Mouse (Mus musculus) midbrain, embryonic 12.5 days (tissue): ENCODE results near the gene Map3k21. TPM values are rescaled to one million over a fixed set of nuclear protein-coding genes. Genes with fewer than 3 reads are reported as not detected.

Source experiments
- ATAC-seq: fragments of 200-750 bp; cut with Nextera tagmentation; 2 replicates; pipeline ENCODE4 v1.8.0; 2017; ENCODE audit warnings: low read depth, moderate TSS enrichment, moderate library complexity; ENCODE audit not compliant: low FRiP score
- H3K27ac ChIP-seq: fragments of 300-500 bp; sonication (generic); replicated peaks from 2 replicates; pipeline ENCODE4 v1.5.1; 2016; ENCODE audit warnings: mild to moderate bottlenecking
- H3K27me3 ChIP-seq: fragments of 300-500 bp; sonication (generic); 2 replicates; pipeline ENCODE4 v1.6.1; 2016; ENCODE audit warnings: mild to moderate bottlenecking
- H3K36me3 ChIP-seq: fragments of 300-500 bp; sonication (generic); 2 replicates; pipeline ENCODE4 v1.6.1; 2016
- H3K4me1 ChIP-seq: fragments of 300-500 bp; sonication (generic); 2 replicates; pipeline ENCODE4 v1.6.1; 2016
- H3K4me2 ChIP-seq: fragments of 300-500 bp; sonication (generic); replicated peaks from 2 replicates; pipeline ENCODE4 v1.6.1; 2016; ENCODE audit warnings: mild to moderate bottlenecking, moderate library complexity
- H3K4me3 ChIP-seq: fragments of 300-500 bp; sonication (generic); 2 replicates; pipeline ENCODE4 v1.5.1; 2016; ENCODE audit warnings: mild to moderate bottlenecking
- H3K9ac ChIP-seq: fragments of 300-500 bp; sonication (generic); replicated peaks from 2 replicates; pipeline ENCODE4 v1.6.1; 2016; ENCODE audit warnings: mild to moderate bottlenecking, moderate library complexity
- H3K9me3 ChIP-seq: fragments of 300-500 bp; sonication (generic); 2 replicates; pipeline ENCODE4 v1.6.1; 2016; ENCODE audit warnings: mild to moderate bottlenecking
- WGBS: fragments of 180-500 bp; shearing (Covaris S2); methylation state at CpG from one replicate; pipeline ENCODE4 v1.1.7; 2016; 5-methylcytosine and 5-hydroxymethylcytosine counted together
- polyA plus RNA-seq: library from polyadenylated mRNA; unstranded; fragments of >200 nt; fragmentation: Nextera tagmentation; extraction: Ambion mirVana; gene quantifications from 2 replicates; pipeline ENCODE4 v1.2.1, GENCODE M21; 2016

Map3k21 gene
- polyA plus RNA-seq, 1 experiment from 2014 or later = 0.17 TPM

DNA sequence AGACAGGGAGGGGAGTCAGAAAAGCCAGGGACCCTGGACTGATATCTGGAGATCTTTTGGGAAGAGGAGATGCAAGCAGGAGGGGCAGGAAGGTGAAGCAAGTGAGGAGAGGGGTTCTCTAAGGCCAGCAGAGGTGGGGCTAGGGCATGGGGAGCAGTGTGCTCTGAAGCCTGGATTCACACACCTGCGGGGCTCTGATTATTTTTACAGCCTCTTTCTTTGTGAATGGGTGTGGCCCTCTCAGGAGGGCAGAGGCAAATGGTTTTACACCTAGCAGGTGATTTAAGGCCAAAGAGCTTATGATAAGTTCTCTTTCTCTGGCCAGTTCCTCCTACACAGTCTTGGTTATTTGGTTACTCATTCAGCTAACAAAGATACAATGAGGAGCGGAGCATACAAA, 8.5 kb downstream of the Map3k21 start:
- Histone ChIP-seq H3K36me3 (no peaks in the 10 kb centered on the region), H3K27me3 (peaks cover 23% of the 10 kb centered on the region), H3K27ac (no peak overlapping the region), H3K4me1 (no peaks in the 10 kb centered on the region), H3K9ac (no peak overlapping the region), H3K4me2 (no peak overlapping the region), H3K9me3 (no peaks in the 10 kb centered on the region), H3K4me3 (no peak overlapping the region)
- WGBS = 91% methylated on average over 2 of the region's 2 CpGs
- no peak for ATAC-seq

DNA sequence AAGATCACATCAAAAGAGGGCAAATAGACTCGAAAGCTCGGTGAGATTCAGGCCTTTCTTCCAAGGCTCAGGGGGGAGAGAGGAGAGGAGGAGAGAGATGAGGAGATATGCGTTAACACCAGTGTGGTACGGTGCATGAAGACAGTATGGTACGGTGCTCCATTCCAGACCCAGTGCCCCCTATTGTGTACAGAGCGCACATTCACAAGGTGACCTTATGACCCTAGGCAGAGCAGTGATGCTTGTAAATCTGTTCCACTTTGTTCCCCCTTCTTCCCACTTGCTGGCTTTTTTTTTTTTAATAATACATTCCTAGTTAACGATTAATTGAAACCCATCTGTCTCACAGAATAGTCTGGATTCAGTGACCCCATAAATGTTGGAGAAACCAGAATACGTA, 9.3 kb downstream of the Map3k21 start:
- Histone ChIP-seq H3K4me3 (no peak overlapping the region), H3K4me2 (no peak overlapping the region), H3K9me3 (no peaks in the 10 kb centered on the region), H3K27me3 (peaks cover 18% of the 10 kb centered on the region), H3K9ac (no peak overlapping the region), H3K4me1 (no peaks in the 10 kb centered on the region), H3K36me3 (no peaks in the 10 kb centered on the region), H3K27ac (no peak overlapping the region)
- ATAC-seq = no peak
- 45% methylated on average over 8 of the region's 8 CpGs for WGBS

DNA sequence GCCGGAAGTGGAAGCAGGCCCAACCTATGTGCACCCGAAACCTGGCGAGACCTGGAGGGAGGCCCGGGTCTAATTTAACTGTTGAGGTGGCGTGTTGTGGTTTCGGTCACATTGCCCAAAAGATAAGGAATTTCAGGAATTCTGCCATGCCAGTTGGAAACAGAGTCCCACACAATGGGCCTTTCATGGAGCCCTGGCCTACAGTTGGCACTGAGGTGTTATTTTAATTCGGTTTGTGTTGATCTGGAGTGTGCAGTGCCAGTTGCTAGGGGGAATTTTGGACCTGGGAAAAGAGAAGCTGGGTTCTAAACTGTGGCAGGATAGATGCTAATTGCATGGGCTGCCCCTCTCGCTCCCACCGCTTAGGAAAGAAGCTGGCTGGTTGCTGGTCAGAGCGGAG, 10.0 kb downstream of the Map3k21 start:
- no peak overlapping the region for H3K9ac ChIP-seq
- no peak for ATAC-seq
- no peaks in the 10 kb centered on the region for H3K4me1 ChIP-seq
- peaks cover 14% of the 10 kb centered on the region; the same call in 1 of the 2 replicates for H3K27me3 ChIP-seq
- no peak overlapping the region for H3K4me2 ChIP-seq
- H3K36me3 ChIP-seq = no peaks in the 10 kb centered on the region
- no peak overlapping the region for H3K27ac ChIP-seq
- H3K9me3 ChIP-seq = no peaks in the 10 kb centered on the region
- 87% methylated on average over 10 of the region's 10 CpGs for WGBS
- no peak overlapping the region for H3K4me3 ChIP-seq

DNA sequence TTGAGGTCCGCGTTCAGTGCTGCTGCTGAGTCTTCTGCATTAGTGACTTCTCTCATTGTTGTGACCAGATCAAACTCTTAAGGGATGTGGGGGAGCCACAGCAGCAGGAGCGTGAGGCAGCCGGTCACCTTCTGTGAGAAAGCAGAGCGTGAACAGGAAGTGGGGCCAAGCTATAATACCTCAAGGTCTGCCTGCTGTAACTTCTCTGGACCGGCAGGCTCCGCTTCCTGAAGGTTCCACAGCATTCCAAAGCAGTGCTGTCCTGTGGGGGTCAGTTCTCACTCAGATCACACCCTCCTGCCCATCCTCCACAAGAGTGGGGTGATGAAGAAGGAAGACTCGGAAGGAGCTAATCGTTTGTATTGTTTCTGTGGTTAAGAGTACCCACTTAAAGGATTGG, 10.5 kb downstream of the Map3k21 start:
- 82% methylated on average over 9 of the region's 9 CpGs for WGBS
- no peaks in the 10 kb centered on the region for H3K36me3 ChIP-seq

DNA sequence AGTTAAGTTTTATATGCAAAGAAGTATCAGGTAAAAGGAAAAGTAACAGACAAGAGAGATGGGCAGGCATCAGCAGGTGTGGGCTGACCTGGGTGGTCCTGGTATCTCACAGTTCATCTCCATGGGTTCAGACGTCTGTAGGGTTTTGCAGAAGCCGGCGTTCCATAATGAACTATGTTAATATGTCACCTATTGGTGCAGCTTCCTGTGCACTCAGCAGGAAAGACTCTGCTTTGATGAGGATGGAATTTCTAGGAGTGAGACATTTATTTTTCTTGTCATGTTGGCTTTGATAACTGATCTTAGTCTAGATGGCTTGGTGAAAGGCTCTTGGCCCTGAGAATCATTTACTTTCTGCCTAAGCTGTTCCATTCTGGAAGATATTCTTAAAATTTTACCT, 12.1 kb downstream of the Map3k21 start:
- no peaks in the 10 kb centered on the region for H3K4me1 ChIP-seq
- H3K27me3 ChIP-seq = 0 out of 2 replicates have a peak, but pooled peaks cover 10% of the 10 kb centered on the region
- no peak overlapping the region for H3K4me2 ChIP-seq
- H3K9ac ChIP-seq = no peak overlapping the region
- H3K27ac ChIP-seq = no peak overlapping the region
- H3K36me3 ChIP-seq = no peaks in the 10 kb centered on the region
- H3K4me3 ChIP-seq = no peak overlapping the region
- 84% methylated on average over 3 of the region's 3 CpGs for whole genome bisulfite sequencing
- no peak for ATAC-seq
- H3K9me3 ChIP-seq = no peaks in the 10 kb centered on the region

More for the DNA sequence above, 10.5 kb downstream of the Map3k21 start:
- Histone ChIP-seq H3K4me1 (no peaks in the 10 kb centered on the region), H3K4me3 (no peak overlapping the region), H3K4me2 (no peak overlapping the region), H3K27ac (no peak overlapping the region), H3K9ac (no peak overlapping the region), H3K9me3 (no peaks in the 10 kb centered on the region), H3K27me3 (peaks cover 14% of the 10 kb centered on the region; the same call in 1 of the 2 replicates)
- no peak for ATAC-seq

DNA sequence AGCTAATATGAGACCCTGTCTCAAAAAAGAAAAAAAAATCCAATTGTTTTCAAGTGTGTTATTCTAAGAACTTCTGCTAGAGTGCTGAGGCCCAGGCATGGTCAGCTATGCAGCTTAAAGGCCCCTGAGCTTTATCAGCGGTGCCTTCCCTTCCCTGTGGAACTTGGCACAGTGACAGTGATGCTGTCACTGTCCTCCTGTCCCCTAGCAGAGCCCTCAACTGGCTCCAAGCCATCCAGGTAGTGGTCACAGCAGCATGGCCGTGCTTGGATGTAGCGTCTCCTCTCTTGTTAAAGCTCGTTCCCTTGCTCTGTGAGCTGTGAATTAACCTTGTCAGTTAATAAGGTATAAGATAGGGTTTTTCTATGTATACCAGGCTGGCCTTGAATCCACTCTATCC, 16.4 kb downstream of the Map3k21 start:
- 92% methylated on average over 4 of the region's 4 CpGs for WGBS

DNA sequence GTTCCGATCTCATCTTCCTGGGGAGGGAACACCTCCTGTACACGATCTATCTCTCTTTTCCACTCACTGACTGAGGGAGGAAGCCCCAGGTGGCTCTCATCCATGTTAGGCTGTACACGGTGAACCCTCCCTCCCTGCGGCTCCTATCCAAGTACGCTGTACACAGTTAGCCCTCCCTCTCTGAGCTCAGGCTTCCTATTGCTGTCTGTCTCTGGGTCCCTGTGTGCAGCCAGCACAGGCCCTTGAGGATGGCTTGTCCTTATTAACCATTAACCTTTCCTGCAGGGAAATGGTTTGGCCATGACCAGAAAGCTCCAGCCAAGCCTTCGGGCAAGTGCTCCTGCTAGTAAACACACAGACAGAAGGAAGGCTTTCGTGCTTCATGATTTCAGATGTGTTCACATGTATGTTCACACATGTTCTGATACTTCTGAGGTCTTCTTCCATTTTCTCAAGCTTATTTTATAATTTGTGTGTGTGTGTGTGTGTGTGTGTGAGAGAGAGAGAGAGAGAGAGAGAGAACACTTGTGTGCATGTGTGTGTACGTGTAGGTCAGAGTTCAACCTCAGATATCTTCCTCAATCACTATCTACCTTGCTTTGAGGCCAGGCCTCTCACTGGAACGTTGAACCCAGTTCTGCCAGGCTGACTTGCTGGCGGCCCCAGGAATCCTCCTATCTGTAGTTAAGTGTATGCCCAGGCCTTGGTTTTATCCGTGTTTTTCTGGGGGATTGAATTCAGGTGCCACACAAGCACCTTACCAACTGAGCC, 20.2 kb downstream of the Map3k21 start:
- no peak overlapping the region for H3K4me2 ChIP-seq
- H3K9me3 ChIP-seq = no peaks in the 10 kb centered on the region
- no peak for ATAC-seq
- H3K36me3 ChIP-seq = no peaks in the 10 kb centered on the region
- no peak overlapping the region for H3K4me3 ChIP-seq
- H3K9ac ChIP-seq = no peak overlapping the region
- no peak overlapping the region for H3K27ac ChIP-seq
- no peaks in the 10 kb centered on the region for H3K4me1 ChIP-seq
- H3K27me3 ChIP-seq = no peaks in the 10 kb centered on the region
- 89% methylated on average over 11 of the region's 11 CpGs for WGBS

More for the DNA sequence above, 16.4 kb downstream of the Map3k21 start:
- Histone ChIP-seq H3K4me3 (no peak overlapping the region), H3K4me1 (no peaks in the 10 kb centered on the region), H3K9ac (no peak overlapping the region), H3K27ac (no peak overlapping the region), H3K36me3 (no peaks in the 10 kb centered on the region), H3K27me3 (no peaks in the 10 kb centered on the region), H3K4me2 (no peak overlapping the region), H3K9me3 (no peaks in the 10 kb centered on the region)
- ATAC-seq = no peak

DNA sequence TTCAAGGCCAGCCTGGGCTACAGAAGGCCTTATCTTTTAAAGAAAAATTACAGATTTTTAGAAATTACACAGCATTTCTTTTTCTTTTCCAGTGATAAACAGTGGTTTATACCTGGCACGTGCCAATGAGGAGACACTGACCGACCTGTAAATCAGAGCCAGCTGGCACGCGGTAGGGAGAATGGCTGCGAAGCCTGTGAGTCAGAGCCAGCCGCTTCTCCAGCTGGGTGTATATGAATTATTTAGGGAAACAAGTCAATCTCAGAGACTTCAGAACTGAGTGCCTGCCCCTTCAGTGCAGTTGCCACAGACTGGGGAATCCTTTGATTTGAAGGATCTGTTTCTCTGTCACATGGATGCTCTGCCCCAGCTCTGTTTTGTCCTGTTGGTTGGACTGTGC, 21.6 kb downstream of the Map3k21 start:
- H3K9ac ChIP-seq = no peak overlapping the region
- H3K36me3 ChIP-seq = no peaks in the 10 kb centered on the region
- no peak overlapping the region for H3K4me2 ChIP-seq
- H3K4me1 ChIP-seq = no peaks in the 10 kb centered on the region
- no peaks in the 10 kb centered on the region for H3K9me3 ChIP-seq
- H3K27ac ChIP-seq = no peak overlapping the region
- 94% methylated on average over 6 of the region's 6 CpGs for WGBS
- no peak for ATAC-seq
- no peaks in the 10 kb centered on the region for H3K27me3 ChIP-seq
- H3K4me3 ChIP-seq = no peak overlapping the region

DNA sequence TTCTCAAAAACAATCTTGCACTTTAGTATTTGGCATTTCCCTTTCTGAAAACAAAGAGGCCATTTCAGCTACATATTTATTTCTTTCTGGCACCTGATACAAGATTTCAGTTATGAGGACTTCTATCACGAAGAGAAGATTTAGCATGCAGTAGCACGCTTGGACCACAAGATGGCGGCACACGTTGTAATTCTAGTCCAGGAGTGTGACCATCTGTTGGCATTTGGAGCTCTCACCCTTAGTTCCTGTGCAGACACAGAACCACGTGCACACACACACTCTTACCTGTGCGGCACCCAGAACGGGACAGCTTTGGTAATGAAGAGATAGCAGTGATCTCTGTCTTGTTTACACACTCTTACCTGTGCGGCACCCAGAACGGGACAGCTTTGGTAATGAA, 25.4 kb downstream of the Map3k21 start:
- WGBS = 52% methylated on average over 9 of the region's 9 CpGs
- no peak overlapping the region for H3K4me3 ChIP-seq

DNA sequence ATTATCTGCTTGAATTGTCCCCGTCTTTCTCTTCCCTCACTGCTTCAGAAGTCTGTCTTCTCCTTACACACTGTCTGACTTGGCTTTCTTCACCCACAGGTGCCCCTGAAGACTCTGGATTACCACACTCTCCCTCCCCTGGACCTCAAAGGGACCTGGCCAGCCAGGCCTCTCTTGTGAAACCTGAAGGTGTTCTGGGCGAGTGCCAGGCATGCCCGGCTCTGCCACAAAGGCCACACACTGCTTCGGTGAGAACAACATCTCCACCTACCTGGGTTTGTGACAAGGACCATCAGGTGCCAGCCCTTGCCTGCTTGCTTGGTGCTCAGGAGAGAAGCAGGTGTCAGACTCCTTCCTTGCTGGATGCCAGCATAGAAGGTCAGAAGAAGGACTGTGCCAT, 34.3 kb downstream of the Map3k21 start:
- H3K27me3 ChIP-seq = no peaks in the 10 kb centered on the region
- H3K27ac ChIP-seq = no peak overlapping the region
- H3K4me2 ChIP-seq = no peak overlapping the region
- no peak overlapping the region for H3K9ac ChIP-seq
- no peak overlapping the region for H3K4me3 ChIP-seq
- no peak for ATAC-seq
- WGBS = 88% methylated on average over 4 of the region's 4 CpGs
- no peaks in the 10 kb centered on the region for H3K9me3 ChIP-seq
- H3K4me1 ChIP-seq = no peaks in the 10 kb centered on the region
- no peaks in the 10 kb centered on the region for H3K36me3 ChIP-seq

More for the DNA sequence above, 25.4 kb downstream of the Map3k21 start:
- Histone ChIP-seq H3K4me1 (no peaks in the 10 kb centered on the region), H3K9ac (no peak overlapping the region), H3K27ac (no peak overlapping the region), H3K27me3 (no peaks in the 10 kb centered on the region; the same call in 1 of the 2 replicates), H3K9me3 (no peaks in the 10 kb centered on the region), H3K36me3 (no peaks in the 10 kb centered on the region), H3K4me2 (no peak overlapping the region)
- ATAC-seq = no peak

DNA sequence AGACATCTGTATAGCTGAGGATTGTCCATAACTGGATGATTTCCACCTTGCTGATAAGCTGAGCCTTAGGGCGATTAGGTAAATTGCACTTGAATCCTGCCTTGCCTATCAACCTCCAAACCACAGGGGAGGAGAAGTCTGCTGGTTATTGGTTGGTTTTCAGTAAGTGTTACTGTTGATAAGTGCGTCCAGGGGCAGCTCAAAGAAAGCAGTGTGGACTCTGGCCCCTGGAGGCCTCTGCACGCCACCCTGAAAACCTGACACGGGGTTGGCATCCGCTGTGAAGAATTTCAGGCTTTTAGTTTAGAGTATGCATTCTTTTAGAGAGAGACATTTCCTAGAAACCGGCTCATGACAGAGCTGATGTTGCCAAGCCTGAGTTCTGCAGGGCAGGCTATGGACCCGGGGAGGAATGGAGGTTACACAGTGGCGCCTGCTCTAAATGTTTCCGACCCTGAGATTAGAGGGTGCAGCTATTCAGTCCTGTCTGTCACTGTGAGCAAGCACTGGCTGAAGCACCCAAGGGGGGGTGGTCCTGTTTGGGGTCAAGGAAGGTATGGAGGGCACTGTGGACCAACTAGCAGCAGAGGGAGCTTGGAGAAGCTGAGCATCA, 38.6 kb downstream of the Map3k21 start:
- Histone ChIP-seq H3K27me3 (peaks cover 19% of the 10 kb centered on the region), H3K9me3 (no peaks in the 10 kb centered on the region), H3K9ac (no peak overlapping the region), H3K27ac (no peak overlapping the region), H3K4me1 (no peaks in the 10 kb centered on the region), H3K4me3 (no peak overlapping the region), H3K36me3 (no peaks in the 10 kb centered on the region), H3K4me2 (no peak overlapping the region)
- ATAC-seq = no peak
- WGBS = 89% methylated on average over 9 of the region's 9 CpGs

DNA sequence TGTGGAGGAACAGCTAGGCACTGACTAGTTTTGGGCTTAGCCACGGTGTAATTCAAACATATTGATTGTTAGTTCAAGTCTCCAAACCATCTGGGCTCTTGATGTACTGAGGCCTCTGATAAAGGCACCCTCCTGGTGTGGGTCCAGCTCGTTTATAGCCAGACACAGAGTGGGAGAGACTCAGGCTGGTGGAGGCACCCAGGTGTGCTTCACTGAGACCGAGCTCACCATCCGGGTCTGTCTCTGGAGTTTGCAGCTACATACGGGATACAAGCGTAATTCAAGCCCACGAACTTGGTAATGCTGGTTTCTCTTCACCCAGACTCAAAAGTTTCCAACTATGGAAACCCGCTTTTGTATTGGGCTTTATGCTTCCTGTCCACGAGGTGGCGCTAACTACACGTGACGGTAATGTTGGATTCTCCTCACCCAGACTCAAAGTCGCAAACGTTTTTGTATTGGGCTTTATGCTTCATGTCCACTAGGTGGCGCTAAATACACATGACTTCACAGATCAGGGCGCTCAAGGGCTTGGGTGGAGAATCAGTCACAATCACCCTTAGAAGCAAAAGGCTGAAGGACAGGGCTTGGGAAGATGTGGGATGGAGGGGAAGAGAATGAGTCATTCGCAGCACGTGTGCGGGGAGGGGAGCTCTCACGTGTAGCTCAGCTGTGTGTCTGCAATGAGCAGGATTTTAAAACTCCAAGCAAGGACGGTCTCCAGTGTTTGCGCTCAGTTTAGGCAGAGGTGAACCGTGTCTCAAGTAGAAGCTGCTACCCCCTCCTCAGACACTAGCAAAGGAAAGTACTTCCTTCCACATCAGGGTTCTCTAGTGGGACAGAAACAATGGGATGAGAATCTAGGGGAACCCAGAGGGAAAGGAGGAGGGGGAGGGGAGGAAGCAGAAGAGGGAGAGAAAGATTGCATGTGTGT, 40.0 kb downstream of the Map3k21 start:
- H3K9me3 ChIP-seq = no peaks in the 10 kb centered on the region
- ATAC-seq = peak; percentile 76
- peaks cover 23% of the 10 kb centered on the region for H3K27me3 ChIP-seq
- no peaks in the 10 kb centered on the region for H3K4me1 ChIP-seq
- no peak overlapping the region for H3K4me3 ChIP-seq
- no peak overlapping the region for H3K9ac ChIP-seq
- no peaks in the 10 kb centered on the region for H3K36me3 ChIP-seq
- no peak overlapping the region for H3K4me2 ChIP-seq
- H3K27ac ChIP-seq = no peak overlapping the region
- 25% methylated on average over 23 of the region's 23 CpGs for WGBS
